Mouse (Mus musculus) brain, embryonic 14.5 days (tissue): ENCODE measurements around the gene Timd2.

Source experiments
- CTCF ChIP-seq: fragments of 200-500 bp; IDR thresholded peaks from 2 replicates; pipeline ENCODE4 v1.5.1; 2012; ENCODE audit warnings: inconsistent platforms, mild to moderate bottlenecking, moderate library complexity, borderline replicate concordance; ENCODE audit not compliant: insufficient read depth, insufficient read length; ENCODE audit errors: extremely low read depth
- POLR2A ChIP-seq: fragments of 200-500 bp; IDR thresholded peaks from 2 replicates; pipeline ENCODE4 v1.6.1; 2012; ENCODE audit warnings: mild to moderate bottlenecking, inconsistent platforms, borderline replicate concordance; ENCODE audit not compliant: poor library complexity, insufficient read depth, insufficient read length, severe bottlenecking; ENCODE audit errors: extremely low read depth

GRCm38 (mm10) chr11:46663215-46663614 is 43.6 kb downstream of the Timd2 start:
- TF ChIP-seq CTCF (no peak), POLR2A (no peak)
